Mouse (Mus musculus): ENCODE data around the gene Wdtc1.

The Wdtc1 gene

DNA sequence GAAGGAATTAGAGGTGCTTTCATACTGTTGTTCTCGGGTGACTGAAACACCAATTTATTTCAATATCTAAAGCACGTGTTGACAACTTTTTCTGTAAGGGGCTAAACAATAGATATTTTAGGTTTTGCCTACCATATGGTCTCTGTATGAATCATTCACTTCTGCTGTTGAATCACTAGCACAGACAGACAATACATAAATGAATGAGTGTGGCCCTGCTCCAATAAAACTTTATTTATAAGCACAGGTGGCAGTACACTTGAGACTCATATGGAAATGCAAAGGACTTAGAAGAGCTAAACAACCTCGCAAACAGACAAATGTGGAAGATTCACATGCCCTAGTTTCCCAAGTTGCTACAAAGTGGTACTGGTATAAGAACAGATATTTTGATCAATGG is 33.6 kb downstream of the Wdtc1 start:
- DNase-seq (ENCODE audit: low read depth): no peak

DNA sequence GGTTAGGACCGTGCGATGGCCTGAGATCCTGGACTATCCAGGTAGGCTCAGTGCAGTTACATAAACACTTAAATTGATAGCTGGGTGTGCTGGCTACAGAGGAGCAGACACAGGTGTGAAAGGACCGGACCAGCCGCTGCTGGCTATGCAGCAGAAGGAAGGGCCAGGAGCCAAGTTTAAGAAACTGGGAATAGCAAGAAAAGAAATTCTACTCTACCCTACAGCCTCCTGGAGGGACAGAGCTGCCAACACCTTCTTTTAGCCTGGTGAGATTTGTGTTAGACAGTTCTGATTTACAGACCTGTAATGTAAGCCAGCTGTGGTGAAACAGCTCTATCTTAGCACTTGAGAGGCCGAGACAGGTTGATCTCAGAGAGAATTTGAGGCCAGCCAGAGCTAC is 37.3 kb downstream of the Wdtc1 start:
- DNase-seq (ENCODE audit: low read depth): no peak

DNA sequence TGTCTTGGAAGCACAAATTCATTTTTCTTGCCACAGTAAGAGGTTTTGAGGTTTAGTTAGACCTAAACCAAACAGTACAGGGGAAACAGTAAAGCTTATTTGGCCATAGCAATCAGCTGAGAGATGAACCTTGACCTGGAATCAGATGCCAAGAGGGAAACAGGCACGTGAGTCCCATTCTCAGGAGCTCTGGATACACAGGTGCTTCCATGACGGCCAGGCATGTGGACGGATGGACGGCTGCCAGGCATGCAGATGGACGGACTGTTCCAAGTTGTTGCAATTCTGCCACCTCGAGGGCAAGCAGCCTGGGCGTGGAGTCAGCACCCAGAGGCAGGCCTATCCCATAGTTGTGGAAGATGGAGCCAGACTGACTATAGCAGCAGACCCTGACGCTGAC is 38.4 kb downstream of the Wdtc1 start:
- no peak for DNase-seq (ENCODE audit: low read depth)

DNA sequence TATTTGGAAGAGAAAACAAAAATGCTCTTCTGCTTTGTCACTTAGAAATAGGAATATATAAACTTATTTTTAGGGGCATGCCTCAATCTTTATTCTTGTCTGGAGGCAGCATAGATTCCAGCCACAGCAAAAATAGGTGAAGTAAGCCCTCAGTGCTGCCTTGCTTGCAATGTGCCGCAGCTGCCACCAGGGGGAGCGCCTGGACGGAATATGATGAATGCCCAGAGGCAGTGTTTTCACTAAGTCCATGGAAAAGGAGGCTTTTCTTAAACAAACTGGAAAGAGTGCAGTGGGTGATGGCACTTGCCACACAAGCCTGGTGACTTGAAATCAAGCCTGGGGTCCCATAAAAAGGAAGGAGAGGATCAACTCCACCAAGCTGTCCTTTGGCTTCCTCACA is 43.3 kb downstream of the Wdtc1 start:
- peak; percentile 71 for DNase-seq (ENCODE audit: low read depth)

DNA sequence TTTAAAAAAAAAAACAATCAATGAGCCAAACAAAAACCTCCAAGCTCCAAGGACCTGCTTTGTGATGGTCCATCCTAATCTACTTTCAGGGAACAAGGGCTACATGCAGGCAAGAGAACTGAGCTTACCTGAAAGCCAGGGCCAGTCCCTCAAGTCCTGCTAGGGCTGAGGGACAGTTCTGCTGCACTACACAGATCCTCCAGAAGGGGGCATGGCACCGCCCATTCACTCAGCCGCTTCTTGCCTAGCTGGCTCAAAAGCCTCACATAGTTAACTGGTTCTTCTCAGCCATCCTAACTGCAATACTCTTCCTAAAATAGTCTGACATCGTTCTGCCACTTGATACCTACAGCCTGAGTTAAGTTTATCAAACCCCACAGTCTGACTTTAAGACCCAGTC is 46.0 kb downstream of the Wdtc1 start:
- no peak for DNase-seq (ENCODE audit: low read depth)

DNA sequence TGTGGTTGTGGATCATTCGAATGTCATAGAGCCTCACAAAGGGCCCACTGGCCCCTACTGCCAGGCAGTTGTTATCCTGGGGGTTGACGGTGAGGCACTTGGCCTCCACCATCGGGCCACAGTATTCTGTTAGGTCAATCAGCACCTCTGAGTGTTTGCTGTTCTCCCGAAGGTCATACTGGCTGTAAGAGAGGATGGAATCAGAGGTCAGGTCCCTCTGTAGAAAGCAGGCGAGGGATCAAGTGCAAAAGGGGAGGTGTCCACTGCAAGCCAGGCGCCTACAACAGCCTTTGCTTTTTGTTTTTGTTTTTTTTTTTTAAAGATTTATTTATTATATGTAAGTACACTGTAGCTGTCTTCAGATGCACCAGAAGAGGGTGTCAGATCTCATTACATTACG is 47.5 kb downstream of the Wdtc1 start:
- no peak for DNase-seq (ENCODE audit: low read depth)

DNA sequence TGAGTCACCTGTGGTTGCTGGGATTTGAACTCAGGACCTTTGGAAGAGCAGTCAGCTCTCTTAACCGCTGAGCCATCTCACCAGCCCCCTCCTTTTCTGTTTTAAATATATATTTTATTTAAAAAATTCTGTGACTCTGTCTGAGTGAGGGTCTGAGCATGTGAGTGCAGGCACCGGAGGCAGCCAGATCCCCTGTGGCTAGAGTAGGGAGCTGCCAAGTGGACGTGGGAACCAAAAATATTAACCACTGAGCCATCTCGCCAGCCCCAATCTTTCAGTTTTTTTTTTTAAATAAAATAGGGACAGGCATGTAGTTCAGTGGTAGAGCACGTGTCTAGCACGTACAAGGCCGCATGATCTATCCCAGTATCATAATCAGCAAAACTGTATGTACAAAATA is 48.5 kb downstream of the Wdtc1 start:
- no peak for DNase-seq (ENCODE audit: low read depth)

DNA sequence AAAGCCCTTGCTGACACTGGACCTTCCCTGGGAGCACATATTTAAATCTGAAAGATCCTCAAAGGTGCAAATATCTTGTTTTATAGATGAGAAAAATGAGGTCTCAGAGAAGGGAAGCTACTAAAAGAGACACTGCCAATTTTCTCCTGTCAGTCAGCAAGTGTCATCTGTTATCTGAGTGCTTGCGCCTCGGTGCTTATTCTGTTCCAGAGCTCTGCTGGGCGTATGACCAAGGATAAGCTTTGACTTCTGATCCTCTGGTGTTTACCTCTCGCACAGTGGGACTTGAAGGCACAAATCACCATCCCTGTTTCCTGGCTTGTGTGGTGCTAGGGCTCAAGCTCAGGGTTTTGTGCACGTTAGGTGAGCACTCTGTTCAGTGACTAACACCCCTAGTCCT is 50.6 kb downstream of the Wdtc1 start:
- DNase-seq (ENCODE audit: low read depth): no peak

DNA sequence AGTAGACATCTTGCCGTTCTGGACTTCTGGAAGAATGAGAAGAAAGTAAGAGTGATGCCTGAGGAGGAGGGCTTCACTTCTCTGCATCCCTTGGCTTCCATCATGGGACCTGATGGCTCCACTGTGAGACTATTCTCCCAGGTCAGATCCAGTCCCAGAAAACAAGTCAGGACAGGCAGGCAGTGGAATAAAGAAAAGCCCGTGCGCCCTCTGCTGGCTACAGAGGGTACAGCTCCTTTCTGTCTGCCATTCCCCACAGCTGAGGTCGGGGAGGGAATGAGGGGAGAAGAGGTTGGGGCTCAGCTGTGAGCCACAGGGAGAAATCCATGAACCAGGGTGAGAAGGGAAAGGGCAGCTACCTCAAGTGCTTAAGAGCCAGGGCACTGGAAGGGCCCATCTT is 51.5 kb downstream of the Wdtc1 start:
- DNase-seq (ENCODE audit: low read depth): no peak

DNA sequence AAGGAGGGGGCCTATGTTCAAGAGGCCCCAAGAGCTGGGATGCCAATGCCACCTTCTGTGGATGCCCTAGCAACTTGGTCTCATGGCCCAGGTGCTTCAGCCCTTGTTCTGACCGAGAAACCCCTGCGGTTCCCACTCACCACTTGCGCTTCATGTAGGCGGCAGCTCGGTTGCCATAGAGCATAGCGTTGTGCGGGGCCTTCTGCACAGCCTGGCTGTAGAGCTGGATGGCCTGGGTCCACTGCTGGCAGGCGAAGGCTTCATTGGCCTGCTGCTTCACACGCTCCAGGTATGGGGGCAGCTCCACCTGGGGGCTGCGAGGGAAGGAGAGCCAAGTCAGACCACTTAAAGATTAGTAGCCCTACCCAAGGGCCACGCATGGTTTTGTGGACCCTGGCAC is 52.9 kb downstream of the Wdtc1 start:
- DNase-seq (ENCODE audit: low read depth): no peak

DNA sequence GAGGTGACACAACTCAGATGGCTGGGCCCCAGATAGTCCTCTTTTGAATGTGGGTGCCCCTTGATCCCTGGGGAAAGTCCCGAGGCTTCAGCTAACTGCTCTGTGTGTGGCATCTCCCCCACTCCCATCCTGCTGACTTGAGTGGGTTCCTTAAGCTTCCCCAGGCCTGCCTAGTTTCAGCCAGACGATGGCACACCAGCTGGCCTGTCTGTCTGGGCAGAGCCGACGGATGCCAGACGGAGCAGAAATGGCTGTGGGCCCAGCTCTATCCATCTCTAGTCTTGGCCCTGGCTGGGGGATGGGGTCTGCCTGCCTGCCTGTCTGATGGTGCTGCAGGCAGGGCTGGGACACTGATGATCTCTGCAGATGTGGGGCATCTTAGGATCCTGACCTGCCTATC is 53.6 kb downstream of the Wdtc1 start:
- no peak for DNase-seq (ENCODE audit: low read depth)

DNA sequence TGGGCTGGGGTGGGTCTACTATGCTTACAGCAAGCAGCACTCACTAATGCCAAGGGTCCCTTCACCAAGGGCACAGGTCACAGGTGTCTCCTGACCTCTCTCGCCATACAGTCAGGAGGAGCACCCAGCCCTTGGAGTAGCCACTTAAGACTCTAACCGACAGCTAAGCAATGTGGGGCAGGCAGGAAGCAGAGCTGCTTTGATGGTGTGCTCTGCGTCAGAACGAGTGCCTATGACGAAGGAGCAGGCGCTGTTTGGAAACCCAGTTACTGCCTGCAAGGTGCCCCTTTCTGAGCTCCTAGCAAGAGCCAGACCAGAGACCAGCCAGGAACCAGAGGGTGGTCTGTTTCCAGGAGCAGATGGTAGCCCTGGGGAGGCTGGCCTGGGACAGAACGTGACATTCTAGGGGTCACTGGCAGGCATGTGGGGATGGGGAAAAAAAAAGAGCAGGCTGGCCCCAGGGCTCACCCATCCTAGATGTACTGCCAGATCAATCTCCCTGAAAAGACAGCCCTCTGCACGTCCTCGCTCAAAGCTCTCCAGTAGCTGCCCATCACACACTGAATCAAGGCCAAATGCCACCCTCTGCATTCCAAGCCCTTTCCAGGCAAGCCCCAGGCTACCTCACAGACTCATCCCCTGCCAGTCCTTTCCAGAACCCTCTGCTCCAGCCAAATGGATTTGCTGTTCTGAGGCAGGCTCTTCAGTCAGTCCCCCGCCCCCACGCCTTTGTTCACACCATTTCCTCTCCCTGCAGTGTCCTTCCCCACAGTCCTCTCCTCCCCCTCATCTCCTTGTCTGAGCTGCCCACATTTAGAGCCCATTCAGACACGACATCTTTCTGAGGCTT is 54.5 kb downstream of the Wdtc1 start:
- no peak for DNase-seq (ENCODE audit: low read depth)

DNA sequence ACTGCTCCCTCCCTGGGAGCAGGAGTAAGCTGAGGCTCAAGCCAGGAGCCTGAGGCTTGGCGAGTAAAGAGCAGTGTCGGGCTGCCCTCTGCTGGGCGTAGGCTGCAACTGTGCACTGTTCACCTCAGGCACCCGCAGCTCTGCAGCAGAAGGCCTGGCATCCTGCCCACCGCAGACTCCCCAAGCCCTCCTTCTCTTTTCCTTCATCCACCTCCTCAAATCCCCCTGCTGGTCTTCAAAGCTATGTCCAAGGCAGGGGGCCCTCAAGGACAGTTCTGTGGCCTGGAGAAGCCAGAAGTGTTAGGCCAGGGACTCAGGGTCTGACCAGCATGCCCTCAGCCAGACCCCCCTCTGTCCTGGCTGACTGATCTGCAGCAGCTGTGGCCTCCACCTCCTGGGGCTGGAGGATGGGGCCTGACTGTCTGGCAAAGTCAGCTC is 55.5 kb downstream of the Wdtc1 start:
- DNase-seq (ENCODE audit: low read depth): no peak

DNA sequence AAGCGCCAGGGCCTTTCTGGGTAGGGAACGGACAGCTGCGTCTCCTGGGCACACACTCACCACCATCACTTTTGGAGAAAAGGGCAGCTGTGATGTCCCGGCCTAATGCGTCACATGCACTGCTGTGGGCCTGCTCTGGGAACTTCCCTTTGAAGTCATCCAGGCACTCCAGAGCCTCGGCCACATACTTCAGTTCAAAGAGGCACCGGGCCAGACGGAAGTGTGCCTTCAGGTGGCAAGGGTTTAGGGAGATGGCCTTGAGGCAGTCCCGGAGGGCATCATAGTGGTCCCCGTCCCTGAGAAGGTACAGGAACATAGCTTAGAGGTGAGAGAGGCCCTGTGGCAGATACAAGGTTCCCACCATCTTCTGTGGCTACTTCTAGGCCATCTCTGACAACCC is 55.9 kb downstream of the Wdtc1 start:
- no peak for DNase-seq (ENCODE audit: low read depth)

DNA sequence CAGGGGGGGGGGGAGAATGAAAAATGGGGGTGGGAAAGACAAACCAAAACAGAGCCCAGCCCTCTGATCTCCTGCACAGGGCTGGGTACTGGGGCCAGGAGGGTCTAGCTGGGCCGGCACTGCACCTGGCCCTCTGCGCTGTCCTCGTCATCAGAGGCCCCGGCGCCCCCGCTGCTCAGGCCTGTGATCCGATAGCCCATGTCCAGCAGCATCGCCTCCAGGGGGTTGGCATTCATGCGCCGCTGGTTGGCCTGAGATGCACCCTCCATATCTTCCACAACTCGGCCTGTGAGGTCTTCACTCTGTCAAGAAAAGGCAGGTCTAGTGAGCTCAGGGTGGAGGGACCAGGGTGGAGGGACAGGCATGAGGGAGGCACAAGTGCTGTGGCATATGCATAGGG is 59.2 kb downstream of the Wdtc1 start:
- DNase-seq (ENCODE audit: low read depth): no peak

DNA sequence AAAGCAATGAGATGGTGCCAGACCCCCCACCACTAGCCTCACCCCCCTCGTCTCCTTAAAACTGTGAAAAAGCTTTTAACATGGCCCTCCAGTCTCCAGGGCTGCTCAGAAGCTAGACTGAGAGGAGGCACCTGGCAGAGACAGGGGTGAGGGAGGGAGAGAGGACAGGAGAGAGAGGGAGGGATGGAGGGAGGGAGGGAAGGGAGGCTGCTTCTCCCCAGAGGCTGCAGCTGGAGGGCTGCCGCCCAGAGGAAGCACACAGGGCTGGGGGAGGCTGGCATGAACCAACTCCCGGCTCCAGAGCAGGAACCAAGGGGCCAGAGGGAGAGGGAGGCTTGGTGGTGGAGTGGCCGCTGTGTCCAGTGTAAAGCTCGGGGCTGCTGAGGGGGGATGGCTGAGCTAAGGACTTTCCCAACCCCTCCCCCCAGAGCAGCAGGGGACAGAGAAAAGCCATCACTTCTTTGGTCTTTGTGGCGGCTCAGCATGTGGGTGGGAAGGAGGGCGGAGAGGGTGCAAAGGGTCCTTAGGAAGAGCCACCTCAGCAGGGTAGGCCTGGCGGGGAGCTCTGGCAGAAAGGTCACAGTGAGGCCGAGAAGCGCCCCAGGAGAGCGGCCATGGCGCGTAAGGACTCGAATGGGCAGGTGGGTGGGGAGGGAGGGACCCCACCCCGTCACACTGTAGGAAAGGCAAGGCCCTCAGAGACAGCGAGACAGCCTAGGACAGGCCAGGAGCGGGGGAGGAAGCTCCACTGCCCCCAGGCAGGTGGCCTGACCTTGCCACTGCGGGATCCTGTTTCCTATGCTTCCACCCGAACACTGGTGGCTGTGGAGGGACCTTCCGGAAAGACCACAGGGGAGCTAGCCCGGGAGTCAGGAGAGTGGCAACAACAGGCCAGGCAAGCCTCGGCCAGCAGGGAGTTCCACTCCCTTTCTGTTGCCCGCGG is 60.1 kb downstream of the Wdtc1 start:
- no peak for DNase-seq (ENCODE audit: low read depth)

DNA sequence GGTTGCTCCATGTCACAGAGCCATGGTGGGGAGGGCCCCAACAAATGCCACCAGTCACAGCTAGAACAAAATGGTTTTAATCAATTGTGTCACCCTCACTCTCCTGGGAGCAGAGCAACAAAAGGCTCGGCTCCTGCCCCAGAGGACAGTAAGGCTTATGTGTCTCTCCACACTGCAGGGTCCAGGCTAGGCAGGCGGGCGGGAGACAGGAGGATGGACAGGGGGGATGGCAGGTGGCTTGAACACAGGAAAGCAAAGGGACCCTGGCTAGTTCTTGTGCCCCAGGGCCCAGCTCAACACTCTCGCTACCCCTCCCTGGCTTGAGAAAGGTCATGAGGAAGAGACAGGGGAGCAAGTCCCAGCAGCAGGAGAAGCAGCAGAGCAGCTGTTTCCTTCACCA is 60.9 kb downstream of the Wdtc1 start:
- DNase-seq (ENCODE audit: low read depth): no peak

DNA sequence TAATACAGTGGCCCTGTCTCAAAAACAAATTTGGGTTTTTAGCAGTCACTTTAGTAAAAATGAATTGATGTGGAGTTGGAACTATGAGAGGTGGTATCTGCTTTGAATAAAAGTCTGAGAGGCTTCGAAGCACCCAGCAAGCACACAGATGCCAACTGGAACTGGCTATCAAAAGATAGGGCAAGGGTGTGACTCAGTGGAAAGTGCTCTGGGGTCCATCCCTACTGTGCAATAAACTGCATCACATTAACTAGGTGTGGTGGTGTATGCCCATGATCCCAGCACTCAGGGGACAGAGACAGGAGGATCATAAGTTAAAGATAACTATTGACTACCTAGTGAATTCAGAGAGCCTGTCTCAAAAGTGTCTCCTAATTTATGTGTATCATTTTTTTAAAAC is 62.0 kb downstream of the Wdtc1 start:
- DNase-seq (ENCODE audit: low read depth): no peak

DNA sequence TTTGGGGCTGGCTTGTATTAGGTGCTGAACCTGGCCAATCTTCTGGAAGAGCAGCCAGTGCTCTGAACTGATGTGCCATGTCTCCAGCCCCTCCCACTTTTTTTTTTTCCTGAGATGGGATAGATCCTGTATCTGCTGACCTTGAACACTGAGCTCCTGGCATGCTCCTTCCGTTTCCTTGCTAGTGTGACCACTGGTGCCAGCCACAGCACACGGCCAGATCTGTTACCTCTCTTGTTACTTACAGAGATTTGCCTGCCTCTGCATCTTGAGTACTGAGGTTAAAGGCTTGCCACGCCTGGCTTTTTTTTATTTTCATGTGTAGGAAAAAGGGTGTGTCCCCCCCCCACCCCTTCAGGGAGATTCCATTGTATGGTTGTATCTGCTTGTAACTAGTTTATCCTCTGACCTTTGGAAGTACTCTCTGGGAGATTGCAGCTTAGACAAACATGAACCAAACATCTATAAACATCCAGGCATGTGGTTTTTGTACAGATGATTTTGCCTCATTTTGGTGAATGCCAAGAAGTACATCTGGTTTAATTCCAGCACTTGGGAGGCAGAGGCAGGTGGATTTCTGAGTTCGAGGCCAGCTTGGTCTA is 66.7 kb downstream of the Wdtc1 start:
- no peak for DNase-seq (ENCODE audit: low read depth)

DNA sequence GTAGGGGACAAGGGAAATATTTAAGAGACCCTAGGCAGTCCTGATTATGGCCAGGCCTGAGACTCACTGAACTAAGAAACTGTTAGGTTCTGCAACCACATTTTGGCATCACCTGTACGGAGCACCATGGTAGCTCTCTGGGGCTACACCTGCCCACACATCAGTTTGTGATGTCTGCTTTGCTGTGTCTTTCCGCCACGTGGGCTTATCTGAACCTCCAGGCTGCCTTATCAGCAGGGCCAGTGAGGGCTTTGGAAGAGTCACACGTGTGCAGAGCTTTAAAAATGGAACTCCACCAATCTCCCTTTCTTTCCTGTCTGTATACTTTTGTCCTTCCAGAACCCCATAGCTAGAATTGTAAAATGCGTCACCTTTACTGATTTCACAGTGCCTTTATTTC is 67.3 kb downstream of the Wdtc1 start:
- DNase-seq (ENCODE audit: low read depth): peak; percentile 96

DNA sequence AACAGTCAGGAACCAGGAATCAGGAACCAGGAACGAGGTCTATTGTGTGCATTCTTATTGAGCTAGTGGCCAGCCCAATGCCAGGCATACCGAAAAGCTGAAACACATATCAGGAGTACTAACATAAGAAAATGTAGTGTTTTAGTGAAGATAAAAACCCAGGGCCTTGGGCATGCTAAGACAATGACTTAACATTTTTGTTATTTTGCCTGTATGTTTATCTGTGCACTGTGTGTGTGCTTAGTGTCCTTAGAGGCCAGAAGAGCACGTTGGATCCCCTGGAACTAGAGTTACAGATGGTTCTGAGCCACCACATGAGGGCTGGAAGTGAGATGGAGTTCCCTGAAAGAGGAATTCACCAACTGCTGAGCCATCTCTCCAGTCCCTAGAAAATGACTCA is 68.0 kb downstream of the Wdtc1 start:
- peak; percentile 55 for DNase-seq (ENCODE audit: low read depth)

DNA sequence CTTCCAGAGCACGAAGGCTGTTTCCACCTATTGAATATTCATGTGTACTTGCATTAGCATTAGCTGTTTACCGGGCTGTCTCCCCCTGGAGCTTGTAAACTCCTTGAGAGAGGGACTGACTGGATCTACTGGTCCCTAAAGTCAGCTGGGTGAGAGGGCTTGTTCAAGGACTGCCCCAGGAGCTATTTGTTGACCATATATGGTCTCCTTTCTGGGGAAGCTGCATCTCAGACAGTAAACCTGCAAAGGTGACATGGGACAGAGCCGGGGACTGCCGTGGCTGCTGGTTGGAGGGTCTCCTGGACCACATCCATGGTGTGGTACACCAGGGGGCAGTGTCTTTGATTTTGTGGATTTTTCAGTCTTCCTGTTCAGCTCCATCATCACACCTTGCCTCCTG is 70.6 kb downstream of the Wdtc1 start:
- DNase-seq (ENCODE audit: low read depth): no peak

DNA sequence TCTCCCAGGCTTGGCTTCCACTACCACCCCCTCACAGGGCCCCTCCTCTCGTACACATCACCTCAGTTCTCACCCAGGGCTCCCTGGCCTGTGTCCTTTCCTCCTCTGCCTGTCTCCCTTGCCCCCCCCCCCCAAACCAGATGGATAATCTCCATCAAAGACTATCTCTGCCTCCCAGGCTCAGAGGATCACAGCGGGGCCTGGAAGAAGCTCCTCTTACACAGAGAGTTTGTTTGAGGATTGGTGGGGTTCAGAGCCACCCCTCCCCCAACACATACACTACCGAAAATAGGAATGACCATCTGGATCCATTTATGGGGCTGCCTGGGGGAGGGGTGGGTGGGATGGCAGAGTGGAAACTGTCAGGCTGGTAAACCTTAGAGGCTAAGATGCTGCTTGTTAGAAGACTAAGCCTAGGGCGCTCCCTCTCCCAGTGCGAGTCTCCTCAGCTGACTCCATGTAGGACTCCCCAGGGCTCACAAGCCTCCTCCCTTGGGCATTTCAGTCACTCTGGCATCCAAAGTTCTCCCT is 71.3 kb downstream of the Wdtc1 start:
- no peak for DNase-seq (ENCODE audit: low read depth)

Measured in c-Kit-positive CD71-positive TER-119-negative erythroid progenitor cells, embryonic 14.5 days (primary cell).